Mouse (Mus musculus) cerebellum, adult 2 months (tissue): ENCODE data around the gene Ankub1.

Experiments used
- CTCF ChIP-seq: fragments of 200-500 bp; IDR thresholded peaks from 2 replicates; pipeline ENCODE4 v1.5.1; 2011; ENCODE audit warnings: low read depth, mild to moderate bottlenecking, control low read depth, low read length, moderate library complexity, borderline replicate concordance; ENCODE audit not compliant: insufficient read depth
- POLR2A ChIP-seq: fragments of 200-500 bp; IDR thresholded peaks from 2 replicates; pipeline ENCODE4 v1.6.1; 2011; ENCODE audit warnings: low read length, control low read depth, borderline replicate concordance; ENCODE audit not compliant: insufficient read depth

DNA sequence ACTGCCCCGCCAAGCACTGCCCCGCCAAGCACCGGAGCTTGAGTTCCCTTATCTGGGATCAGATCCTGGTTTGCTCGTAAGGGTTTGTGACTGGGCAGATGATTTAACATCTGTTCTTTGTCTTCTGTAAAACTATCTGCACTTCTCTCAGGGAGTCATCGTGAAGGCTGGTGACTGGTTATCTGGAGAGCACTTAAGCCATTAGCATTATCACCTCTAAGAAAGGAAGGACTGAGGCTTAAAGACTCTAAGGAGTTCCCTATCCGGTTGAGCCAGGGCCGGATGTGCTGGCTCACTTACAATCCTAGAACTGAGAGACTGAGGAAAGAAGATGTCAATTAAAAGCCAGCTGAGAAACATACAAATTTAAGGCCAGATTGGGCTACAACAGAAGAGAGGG lies 80.8 kb downstream of the Ankub1 start:
- TF ChIP-seq CTCF, result no peak
- TF ChIP-seq POLR2A, result no peak
